Comparison of ENCODE assay signal across 8 mouse cellular contexts in the genomic region with DNA sequence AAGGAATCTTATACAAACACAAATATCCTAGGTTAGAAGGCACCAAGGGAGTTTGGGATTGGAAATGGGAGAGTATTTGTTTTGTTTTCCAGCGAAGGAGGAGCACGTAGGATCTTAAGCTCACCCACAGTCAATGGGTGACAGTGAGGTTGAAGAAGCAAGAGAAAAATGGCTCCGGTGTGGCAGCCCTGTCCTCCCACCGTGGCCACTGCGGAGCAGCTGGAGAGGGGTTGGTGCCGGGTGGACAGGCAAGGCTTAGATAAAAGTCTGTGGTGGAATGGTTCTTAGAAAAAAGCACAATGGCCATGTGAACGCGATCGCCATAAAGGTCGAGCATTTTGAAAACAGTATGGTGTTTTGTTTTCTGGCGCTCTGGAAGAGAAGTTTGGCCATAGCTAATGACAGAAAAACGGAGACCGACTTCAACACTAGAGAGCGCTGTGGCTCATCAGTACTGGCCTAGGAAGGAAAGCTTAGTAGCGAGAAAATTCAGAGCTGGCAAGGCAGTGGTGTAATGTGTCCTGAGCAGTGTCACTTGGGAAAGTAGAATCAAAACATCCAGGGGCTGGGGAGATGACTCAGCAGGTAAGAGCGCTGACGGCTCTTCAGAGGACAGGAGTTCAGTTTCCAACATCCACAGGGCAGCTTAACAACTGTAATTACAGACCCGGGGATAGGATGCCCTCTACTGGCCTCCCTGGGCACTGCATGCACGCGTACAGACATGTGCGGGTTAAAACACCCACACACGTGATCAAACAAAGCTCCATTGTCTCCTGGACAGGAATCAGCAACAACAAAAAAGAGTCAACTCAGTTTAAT. TPM values are rescaled to one million over a fixed set of nuclear protein-coding genes. Genes with fewer than 3 reads are reported as not detected.
DNase-seq lines count a peak whose midpoint lies in the region; ATAC-seq and TF ChIP-seq lines count a peak whose summit lies in the region.

No protein-coding gene starts in this region.

- ATAC-seq in activated CD4-positive, CD25-positive, alpha-beta regulatory T cell, adult 4 months: peak; percentile 83

- H3K27ac ChIP-seq in cortical plate, adult 2 months (ENCODE audit: insufficient read depth, low read length): no peak overlapping the region

- H3K9me3 ChIP-seq in megakaryocyte, embryonic 14.5 days: no peaks in the 10 kb centered on the region

- no peak for TF ChIP-seq POLR2A in cortical plate, adult 2 months (IDR thresholded peaks at IDR 0.05; ENCODE audit: extremely low read depth, insufficient read depth, low read length)

- no peak overlapping the region for H3K4me3 ChIP-seq in cortical plate, adult 2 months (ENCODE audit: insufficient read depth, low read length)
- peak overlapping the region; percentile 91 for H3K4me3 ChIP-seq in megakaryocyte, embryonic 14.5 days (replicated peaks)

- peak; percentile 67 for TF ChIP-seq CTCF in cortical plate, adult 2 months (IDR thresholded peaks at IDR 0.05; ENCODE audit: extremely low read depth, insufficient read depth, low read length)

- no peaks in the 10 kb centered on the region for H3K4me1 ChIP-seq in cortical plate, adult 2 months (ENCODE audit: control insufficient read depth, insufficient read depth, low read length)
- peaks cover 18% of the 10 kb centered on the region for H3K4me1 ChIP-seq in megakaryocyte, embryonic 14.5 days

- peak; percentile 77 to 78 for DNase-seq in gastrocnemius, adult 8-10 months (ENCODE audit: low spot score in 2 of 2)
- DNase-seq in hindlimb bud, embryonic 11.5 days (ENCODE audit: extremely low spot score, low read depth, low spot score): peak; percentile 82
- peak; percentile 50 to 70 for DNase-seq in left cerebral cortex, adult 8-10 months (ENCODE audit: low spot score in 2 of 2)
- peak; percentile 73 for DNase-seq in right cerebral cortex, postnatal 10 days (ENCODE audit: low spot score in 2 of 2)
- DNase-seq in urinary bladder, postnatal 4 days (ENCODE audit: low spot score in 2 of 2): peak; percentile 37 to 73

- H3K27me3 ChIP-seq in megakaryocyte, embryonic 14.5 days (replicated peaks): peaks cover under 1% of the 10 kb centered on the region

- peaks cover 6% of the 10 kb centered on the region for H3K36me3 ChIP-seq in megakaryocyte, embryonic 14.5 days (replicated peaks; ENCODE audit: low read length)

RNA-seq across cellular contexts. Expression of gene Efcab10, which starts 14.8 kb away (rescaled TPM):
- not detected for polyA plus RNA-seq in activated CD4-positive, CD25-positive, alpha-beta regulatory T cell, adult 4 months (2017; shearing (Covaris generic))
- polyA plus RNA-seq in cortical plate, adult 2 months (2012; rRNA removed): 3.4 and 3.5 TPM in 2 replicates
- total RNA-seq in gastrocnemius, adult 8-10 months (2022): not detected
- total RNA-seq in left cerebral cortex, adult 8-10 months (2022): 1 to 10 TPM; 2.3 to 4.3 (median 3.2) TPM
- polyA plus RNA-seq in megakaryocyte, embryonic 14.5 days (2012; ENCODE audit: insufficient read depth, low replicate concordance): not detected in 2 replicates

RNA-seq across cellular contexts. Expression of gene Twistnb, which starts 49.6 kb away (rescaled TPM):
- 10 to 100 TPM; 26.3 to 52.2 TPM for polyA plus RNA-seq in activated CD4-positive, CD25-positive, alpha-beta regulatory T cell, adult 4 months (2017; shearing (Covaris generic))
- polyA plus RNA-seq in cortical plate, adult 2 months (2012; rRNA removed): 5.6 and 5.9 TPM in 2 replicates
- 10 to 100 TPM; 10.1 to 12.2 (median 11.0) TPM for total RNA-seq in gastrocnemius, adult 8-10 months (2022)
- total RNA-seq in left cerebral cortex, adult 8-10 months (2022): 10 to 100 TPM in 3 of 4 experiments, 1 to 10 TPM in 1; 8.1 to 14.3 (median 13.3) TPM
- 2.2 and 3.7 TPM in 2 replicates for polyA plus RNA-seq in megakaryocyte, embryonic 14.5 days (2012; ENCODE audit: insufficient read depth, low replicate concordance)
